Mouse (Mus musculus) adrenal gland, postnatal 36 days (tissue): ENCODE measurements around the gene Ugt1a5. TPM values are rescaled to one million over a fixed set of nuclear protein-coding genes. Genes with fewer than 3 reads are reported as not detected.
"Not testable (repeated sequence)": the region's sequence is repeated elsewhere in the genome, so short reads cannot be mapped to it uniquely, and the experiment has no call there.

Experiments
- DNase-seq, 2 experiments: peaks; one replicate each; pipeline ENCODE4 v3.0.0; 2021; ENCODE audit warnings: mixed read lengths in 1 of 2
- long read RNA-seq, 2 experiments: library from polyadenylated mRNA; stranded (forward); transcript quantifications; one replicate each; pipeline ENCODE4 v2.0.0; 2021; ENCODE audit warnings: borderline sequencing depth in 2 of 2
- total RNA-seq, 2 experiments: library from RNA; stranded (reverse); gene quantifications; 2 replicates each; pipeline ENCODE4 v1.2.3; 2021

The Ugt1a5 gene
- under 1 TPM; 0.17 to 0.20 TPM for total RNA-seq
- long read RNA-seq, experiment 1: 0 reads
- long read RNA-seq, experiment 2, partial matches to known transcripts: 0 of 1 reads
- long read RNA-seq, experiment 2, other reads (novel, unspliced or antisense): 1 of 1 reads

DNA sequence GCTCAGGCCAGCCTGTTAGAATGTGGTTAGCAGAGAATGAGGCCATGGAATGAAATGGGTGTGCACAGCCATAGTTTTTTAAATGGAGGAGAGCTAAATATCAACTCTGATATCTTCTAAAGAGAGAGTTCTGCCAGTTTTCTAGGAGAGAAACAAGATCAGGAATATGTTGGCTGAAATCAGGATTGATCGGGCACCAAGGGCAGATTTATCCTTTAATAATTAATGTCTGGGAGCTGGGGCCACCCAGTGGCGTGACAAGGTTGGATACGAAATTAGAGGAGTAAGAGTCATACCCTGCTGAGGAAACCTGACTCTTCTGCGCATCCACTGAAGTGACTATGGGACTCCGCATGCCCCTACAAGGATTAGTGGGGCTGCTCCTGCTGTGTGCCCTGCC lies at the start of gene Ugt1a5:
Gene Ugt1a5, plus strand, starts transcription at position 302 of the 400 bp plus-strand sequence.
- DNase-seq: no peak

DNA sequence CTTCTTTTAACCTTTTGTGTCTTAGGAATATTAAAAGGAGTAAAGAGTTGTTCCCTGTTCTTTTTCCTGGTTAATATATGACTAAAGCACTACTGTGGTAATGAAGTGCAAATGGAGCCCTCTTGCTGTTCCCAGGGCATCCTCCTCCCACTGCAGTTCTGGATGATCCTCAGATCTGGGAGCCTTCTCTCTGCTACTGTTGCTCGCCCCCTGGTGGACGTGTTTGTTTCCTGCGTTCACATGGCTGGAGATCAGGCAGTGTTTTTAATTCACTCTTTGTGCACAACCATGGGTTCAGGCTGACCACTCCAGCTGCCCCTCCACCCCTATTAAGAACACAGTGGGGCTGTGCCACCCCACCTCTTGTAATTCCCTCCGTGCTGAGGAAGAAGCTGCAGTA lies 45.3 kb upstream of the Ugt1a5 start:
- not testable (repeated sequence) for DNase-seq

DNA sequence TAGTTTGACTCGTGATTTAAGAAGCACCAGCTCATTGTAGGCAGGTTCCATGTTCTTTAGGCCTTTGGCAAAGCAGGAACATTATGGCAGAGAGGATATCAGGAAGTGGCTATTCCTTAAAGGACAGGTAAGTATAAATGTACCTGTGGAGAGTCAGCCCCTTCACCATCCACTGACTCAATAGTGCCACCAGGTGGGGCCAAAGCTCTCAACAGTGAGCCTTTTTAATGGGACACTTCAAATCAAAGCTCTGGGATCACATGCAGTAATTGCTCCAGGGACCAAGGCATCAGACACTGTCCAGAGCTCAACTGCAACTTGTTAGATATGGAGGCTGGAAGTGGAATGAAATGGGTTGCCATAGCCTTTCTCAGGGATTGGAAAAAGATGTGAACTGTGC lies 44.3 kb upstream of the Ugt1a5 start:
- peak; percentile 30 to 34 for DNase-seq

DNA sequence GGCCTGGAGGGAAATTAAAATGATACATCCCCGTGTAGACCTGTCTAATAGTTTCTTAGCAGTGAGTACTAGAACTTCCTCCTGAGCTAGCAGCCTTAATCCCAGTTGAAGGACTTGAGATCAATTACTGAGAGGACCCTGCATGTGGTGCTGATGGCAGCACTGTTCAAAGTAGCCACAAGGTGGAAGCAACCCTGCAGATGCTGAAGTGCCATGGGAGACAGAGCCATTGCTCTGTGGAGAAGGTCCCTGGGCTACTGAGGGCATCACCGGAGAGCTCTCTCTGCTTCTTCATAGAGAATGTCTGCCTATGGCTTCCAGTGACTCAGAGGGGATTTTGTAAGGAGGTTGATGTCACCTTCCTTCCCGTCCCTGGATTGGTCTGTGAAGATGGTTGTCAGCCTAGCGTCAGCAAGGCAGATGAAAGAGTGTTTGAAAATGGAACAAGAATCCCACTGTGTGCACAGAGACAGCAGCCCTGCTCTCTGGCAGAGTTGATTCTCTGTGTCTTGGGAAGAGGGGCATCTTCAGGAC lies 39.9 kb upstream of the Ugt1a5 start:
- not testable (repeated sequence) for DNase-seq

DNA sequence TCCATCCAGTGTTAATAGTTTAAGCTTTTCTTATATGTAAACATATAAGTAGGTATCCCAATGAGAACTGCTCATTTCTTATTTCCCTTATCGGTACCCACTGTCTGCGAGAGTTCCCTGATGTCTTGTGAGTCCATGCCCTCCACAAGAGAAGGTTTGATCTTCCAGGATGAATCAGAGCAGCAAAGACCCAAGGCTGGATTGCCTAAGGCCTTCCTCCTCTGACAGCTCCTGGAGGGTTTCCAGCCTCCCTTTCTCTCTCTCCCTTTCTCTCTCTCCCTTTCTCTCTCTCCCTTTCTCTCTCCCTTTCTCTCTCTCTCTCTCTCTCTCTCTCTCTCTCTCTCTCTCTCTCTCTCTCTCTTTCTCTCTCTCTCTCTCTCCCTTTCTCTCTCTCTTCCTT lies 36.7 kb upstream of the Ugt1a5 start:
- peak; percentile 36 to 53 for DNase-seq

DNA sequence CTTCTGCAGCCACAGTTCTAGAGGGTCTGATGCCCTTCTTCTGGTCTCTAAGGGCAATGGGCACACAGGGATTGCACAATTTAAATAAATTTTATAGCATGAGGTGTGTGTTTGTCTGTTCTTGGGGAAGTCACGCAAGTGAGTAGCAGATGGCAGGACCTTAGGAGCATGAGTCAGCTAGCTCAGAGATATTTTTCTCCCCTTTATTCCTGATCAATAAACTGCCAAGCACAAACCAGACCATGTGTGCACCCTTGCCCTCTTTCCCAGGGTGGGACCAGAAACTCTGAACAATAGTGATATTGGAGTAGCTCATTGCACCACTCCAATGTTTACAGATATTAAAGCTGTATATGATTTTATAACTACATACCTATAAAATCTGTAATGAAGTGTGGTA lies 35.6 kb upstream of the Ugt1a5 start:
- not testable (repeated sequence) for DNase-seq

DNA sequence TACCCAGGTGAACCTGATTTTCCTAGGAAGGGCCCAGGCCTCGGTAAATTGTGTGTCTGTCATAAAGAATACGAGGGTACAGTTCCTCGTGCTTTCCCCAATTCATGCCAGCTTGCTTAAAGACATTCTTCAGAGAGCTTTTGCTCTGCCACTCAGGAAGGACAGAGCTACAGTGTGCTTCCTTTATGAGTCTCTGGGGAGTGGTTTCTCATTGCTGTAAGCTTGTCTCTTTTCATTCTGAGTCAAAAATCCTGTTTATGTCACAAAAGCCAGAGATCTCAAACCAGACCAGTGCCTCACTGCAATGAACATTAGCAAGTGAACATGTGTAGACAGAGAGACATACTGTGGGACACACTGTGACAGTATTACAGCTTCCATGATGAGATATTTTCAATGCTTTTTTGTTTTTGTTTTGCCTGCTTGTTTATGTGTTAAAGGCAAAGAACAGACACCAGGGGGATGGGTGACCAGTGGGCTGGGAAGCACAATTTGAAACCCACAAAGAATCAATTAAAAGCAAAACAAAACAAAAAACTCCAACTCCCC lies 31.8 kb upstream of the Ugt1a5 start:
- DNase-seq: no peak

DNA sequence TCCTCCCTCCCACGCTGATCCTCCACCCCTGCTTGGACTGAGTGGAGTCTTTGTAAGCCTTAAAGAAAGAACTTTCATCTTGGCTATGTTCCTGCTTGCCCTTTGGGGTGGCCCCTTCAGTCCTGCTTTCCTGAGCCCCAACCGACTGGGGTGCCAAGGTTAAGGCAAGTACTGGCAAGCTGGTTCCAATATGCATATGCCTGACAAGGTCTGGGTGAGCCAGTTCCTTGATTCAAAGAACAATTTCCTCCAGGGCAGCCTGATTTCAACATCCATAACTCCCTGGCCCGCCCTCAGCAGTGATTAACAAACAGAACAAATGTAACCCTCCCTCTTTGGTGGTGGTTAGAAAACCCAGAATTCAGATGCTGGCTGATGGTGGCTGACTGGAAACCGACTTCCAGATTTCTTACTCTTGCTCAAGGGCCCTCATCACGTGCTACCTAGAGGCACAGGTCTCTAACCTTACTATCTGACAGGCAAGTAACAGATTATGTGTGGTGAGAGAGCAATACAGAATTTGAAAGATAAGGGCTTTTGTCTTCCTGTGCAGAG lies 31.3 kb upstream of the Ugt1a5 start, which contains the start of gene Ugt1a6a:
Gene Ugt1a6a, plus strand, starts transcription at position 353 of the 555 bp plus-strand sequence.
- DNase-seq: peak in 1 of 2 experiments; percentile 39

DNA sequence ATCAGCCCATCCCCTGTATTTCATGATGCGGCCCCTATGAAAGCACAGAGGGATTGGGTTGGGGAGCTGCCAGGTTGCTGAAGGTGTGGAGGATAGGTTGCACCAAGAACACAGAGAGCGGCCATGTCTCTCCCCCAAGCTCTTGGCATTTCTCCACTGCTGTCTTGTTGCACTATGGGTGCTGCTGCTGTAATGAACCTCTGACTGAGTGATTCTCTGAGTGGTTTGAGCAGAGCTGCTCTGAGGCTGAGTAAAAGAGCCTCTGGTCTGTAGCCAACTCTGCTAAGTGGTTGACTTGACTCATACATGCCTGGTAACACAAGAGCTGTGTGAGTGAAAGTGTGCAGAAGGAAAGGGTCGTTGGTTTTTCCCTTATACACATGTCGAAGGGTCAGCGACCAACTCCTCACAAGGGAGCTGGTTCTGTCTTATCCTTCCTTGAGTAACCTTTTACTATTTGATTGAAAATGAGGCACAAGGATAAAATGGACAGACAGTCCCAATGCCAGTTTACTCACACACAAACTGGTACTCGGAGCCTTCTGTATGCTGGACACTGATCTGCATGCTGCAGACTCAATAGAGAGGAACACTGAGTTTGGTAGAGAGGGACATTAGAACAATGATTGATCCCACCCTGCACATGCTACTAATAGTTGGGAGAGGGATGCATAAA lies 30.4 kb upstream of the Ugt1a5 start:
- DNase-seq: not testable (repeated sequence)

DNA sequence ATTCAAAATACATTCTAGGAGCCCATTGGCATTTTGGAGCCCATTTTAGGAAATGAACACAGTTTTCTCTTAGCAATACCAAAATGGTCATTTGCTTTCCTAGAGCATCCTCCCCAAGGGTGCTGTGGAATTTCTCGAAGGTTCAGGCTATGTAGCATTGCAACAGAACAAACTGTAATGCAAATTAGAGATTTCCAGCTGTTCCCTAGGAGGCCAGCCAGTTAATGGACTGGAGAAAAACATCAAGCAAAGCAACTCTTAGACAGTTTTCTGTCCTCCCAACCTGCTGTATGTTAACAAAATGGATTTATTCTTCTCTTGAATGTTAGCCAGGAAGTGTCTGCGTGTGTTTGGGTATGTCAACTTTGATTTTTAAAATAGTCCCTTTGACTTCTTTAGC lies 29.2 kb upstream of the Ugt1a5 start:
- DNase-seq: no peak

DNA sequence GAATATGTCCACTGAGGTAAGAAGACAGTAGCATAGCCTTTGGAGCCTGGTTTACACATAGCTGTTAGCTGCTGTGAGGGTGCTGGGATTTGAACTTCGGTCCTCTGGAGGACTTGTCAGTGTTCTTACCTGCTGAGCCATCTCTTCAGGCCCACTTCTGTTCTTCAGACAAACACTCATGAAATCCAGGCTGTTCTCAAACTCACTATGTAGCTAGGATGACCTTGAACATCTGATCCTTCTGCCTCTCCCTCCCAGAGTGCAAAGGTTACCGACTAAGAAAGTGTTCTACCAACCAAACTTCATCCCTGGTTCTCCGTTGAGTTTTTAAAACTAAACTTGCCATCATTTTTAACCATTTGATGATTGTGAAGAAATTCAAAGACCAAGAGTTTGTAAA lies 28.5 kb upstream of the Ugt1a5 start:
- no peak for DNase-seq

DNA sequence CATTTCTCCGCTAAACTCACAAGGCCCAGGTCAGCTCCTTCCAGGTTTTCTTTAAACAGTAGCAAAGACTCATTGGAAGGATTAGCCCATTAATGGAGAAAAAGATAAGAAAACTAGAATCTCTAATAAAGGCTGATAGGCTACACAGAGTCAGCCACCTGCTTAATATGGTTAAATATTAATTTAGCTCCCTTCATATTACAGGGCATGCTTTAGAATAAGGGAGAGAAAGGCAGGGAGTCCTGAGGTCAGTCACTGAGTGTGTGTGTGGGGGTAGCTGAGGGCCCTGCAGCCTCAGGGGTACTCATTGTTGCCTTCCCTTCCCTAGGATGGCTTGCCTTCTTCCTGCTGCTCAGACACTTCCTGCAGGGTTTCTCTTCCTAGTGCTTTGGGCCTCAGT lies 27.7 kb upstream of the Ugt1a5 start:
- DNase-seq: no peak

DNA sequence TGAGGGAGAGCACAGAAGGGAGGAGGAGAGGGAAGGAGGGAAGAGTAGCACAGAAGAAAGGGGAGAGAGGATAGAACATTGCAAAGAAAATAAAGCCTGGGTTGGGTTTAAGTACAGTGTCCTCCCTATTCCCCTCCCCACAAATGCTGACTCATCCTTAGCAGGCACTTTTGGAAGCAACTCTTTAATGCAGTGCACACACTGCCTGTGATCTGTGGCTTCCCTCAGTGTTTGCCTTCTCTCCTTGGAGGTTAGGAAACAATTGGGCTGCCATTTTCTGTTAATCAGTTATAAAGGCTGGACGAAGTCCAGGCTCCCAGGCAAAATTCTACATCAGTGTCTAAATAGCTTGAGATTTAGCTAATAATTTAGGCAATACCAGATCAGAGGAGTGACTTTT lies 25.3 kb upstream of the Ugt1a5 start:
- not testable (repeated sequence) for DNase-seq

DNA sequence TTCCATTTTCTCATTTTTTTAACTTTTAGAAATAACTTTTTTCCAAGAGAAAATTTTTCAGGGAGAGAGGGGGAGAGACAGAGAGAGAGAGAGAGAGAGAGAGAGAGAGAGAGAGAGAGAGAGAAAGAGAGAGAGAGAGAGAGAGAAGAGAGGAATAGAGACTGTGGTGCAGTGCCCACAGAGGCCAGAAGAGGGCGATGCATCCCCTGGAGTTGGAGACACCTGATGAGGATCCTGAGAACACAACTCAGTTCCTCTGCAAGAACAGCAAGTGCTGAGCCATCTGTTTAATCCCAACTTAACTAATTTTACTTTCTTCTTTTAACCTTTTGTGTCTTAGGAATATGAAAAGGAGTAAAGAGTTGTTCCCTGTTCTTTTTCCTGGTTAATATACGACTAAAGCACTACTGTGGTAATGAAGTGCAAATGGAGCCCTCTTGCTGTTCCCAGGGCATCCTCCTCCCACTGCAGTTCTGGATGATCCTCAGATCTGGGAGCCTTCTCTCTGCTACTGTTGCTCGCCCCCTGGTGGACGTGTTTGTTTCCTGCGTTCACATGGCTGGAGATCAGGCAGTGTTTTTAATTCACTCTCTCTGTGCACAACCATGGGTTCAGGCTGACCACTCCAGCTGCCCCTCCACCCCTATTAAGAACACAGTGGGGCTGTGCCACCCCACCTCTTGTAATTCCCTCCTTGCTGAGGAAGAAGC lies 21.7 kb upstream of the Ugt1a5 start:
- peak; percentile 31 to 69 for DNase-seq

DNA sequence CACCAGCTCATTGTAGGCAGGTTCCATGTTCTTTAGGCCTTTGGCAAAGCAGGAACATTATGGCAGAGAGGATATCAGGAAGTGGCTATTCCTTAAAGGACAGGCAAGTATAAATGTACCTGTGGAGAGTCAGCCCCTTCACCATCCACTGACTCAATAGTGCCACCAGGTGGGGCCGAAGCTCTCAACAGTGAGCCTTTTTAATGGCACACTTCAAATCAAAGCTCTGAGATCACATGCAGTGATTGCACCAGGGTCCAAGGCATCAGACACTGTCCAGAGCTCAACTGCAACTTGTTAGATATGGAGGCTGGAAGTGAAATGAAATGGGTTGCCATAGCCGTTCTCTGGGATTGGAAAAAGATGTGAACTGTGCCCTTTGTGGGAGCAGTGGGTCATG lies 20.5 kb upstream of the Ugt1a5 start:
- DNase-seq: peak; percentile 16 to 29

DNA sequence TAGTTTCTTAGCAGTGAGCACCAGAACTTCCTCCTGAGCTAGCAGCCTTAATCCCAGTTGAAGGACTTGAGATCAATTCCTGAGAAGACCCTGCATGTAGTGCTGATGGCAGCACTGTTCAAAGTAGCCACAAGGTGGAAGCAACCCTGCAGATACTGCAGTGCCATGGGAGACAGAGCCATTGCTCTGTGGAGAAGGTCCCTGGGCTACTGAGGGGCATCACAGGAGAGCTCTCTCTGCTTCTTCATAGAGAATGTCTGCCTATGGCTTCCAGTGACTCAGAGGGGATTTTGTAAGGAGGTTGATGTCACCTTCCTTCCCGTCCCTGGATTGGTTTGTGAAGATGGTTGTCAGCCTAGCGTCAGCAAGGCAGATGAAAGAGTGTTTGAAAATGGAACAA lies 15.7 kb upstream of the Ugt1a5 start:
- peak; percentile 10 to 21 for DNase-seq

DNA sequence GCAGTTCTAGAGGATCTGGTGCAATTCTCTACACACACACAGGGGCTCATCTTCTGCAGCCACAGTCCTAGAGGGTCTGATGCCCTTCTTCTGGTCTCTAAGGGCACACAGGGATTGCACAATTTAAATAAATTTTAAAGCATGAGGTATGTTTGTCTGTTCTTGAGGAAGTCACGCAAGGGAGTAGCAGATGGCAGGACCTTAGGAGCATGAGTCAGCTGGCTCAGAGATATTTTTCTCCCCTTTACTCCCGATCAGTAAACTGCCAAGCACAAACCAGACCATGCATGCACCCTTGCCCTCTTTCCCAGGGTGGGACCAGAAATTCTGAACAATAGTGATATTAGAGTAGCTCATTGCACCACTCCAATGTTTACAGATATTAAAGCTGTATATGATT lies 7.4 kb upstream of the Ugt1a5 start:
- DNase-seq: no peak

DNA sequence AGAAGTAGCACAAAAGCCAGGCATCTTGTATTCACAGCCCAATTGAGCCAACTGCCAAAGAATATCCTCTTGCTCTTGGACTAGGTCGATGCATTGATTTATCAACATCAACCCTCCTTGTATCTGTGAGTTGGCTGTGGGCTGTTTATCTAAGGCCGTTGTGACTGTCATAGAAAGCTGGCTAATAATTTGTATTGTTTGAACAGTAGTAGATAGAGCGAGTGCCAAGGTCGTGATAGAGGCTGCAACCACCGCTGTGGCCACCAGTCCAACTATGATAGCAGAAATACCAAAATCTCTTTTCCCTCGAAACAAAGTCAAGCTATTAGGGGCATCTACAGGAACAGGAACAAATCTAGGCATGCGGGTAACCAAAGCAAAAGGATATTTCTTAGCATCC lies 6.4 kb downstream of the Ugt1a5 start:
- DNase-seq: not testable (repeated sequence)

DNA sequence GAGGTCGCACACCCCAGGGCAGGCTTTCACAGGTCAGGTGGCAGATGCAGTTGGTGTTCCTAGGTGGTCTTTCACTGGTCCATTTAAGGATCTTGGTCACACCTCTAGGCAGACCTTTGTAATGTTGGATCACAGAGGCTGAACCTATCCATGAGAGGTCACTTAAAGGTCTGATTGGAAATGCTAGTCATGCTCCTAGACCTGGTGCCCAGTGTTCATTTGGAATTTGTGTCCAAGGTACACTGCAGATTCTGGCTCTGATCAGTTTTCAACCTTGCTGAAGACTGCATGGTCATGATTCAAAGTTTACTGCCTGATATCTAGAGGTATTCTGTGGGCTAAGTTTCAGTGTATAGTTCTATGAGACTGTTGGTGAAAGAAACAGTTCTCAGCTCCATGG lies 13.8 kb downstream of the Ugt1a5 start:
- DNase-seq: no peak

DNA sequence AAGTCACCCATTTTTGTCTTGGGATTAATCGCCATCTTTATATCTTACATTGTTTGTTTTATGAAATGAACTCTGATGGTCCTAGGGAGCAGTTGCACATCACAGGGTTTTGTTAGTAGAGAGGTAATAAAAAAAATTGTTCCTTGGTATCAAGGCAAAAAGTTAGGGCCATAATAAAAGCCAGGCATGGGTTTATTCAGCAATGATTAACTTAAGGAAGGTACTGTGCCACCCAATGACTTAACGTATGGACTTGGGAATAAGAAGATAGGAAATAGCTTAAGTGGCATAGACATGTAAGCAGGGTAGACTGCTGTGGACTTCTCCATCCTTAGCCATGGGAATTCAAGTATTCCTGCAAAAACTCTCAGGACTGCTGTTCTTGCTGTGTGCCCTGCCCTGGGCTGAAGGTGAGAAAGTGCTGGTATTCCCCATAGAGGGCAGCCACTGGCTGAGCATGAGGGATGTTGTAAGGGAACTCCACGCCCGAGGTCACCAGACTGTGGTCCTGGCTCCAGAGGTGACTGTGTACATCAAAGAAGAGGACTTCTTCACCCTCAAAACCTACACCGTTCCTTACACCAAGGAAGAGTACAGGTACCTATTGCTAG lies 20.6 kb downstream of the Ugt1a5 start:
- DNase-seq: no peak

DNA sequence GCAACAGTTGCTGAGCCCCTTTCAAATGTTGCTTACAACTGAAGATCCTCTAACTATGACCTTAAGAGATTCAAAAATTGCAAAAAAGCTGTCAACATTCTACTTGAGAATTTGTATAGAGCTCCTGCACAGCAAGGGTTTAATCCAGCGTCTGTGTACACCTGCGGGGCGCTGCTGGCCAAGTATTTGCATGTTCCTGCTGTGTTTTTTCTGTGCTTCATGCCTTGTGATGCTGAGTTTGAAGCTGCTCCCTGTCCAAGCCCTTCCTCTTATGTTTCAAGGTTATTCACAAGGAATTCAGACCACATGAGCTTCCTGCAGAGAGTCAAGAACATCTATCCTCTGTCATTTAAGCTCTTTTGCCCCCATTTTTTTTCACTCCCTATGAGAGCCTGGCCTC lies 26.3 kb downstream of the Ugt1a5 start:
- no peak for DNase-seq

DNA sequence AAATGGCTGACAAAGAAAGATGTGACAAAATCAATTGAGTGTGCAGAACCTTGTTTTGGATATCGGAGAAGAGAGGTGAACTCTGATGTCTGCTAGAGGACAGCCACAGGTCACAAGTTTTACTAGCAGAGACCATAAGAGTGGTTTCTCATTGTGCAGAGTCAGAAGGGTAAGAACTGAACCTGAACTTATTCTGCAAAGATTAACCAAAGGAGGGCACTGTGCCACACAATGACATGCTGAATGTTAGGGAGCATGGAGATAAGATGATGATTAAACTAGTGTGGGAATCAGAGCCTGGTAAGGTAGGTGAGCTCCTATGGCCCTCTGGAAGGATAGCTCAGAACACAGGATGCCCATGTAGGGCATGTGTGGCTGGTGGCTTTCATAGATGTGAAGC lies 29.9 kb downstream of the Ugt1a5 start:
- DNase-seq: peak in 1 of 2 experiments; percentile 25
